Mouse (Mus musculus): Measurements from ENCODE around the gene Otulinl. TPM values are rescaled to one million over a fixed set of nuclear protein-coding genes. Genes with fewer than 3 reads are reported as not detected.
A peak's percentile ranks its signal among the peaks of the same experiment; 100 is the strongest.
"Not testable (repeated sequence)": the region's sequence is repeated elsewhere in the genome, so short reads cannot be mapped to it uniquely, and the experiment has no call there.

The Otulinl gene
- 1 to 10 TPM; 1.2 to 3.6 TPM for total RNA-seq (2021)

DNA sequence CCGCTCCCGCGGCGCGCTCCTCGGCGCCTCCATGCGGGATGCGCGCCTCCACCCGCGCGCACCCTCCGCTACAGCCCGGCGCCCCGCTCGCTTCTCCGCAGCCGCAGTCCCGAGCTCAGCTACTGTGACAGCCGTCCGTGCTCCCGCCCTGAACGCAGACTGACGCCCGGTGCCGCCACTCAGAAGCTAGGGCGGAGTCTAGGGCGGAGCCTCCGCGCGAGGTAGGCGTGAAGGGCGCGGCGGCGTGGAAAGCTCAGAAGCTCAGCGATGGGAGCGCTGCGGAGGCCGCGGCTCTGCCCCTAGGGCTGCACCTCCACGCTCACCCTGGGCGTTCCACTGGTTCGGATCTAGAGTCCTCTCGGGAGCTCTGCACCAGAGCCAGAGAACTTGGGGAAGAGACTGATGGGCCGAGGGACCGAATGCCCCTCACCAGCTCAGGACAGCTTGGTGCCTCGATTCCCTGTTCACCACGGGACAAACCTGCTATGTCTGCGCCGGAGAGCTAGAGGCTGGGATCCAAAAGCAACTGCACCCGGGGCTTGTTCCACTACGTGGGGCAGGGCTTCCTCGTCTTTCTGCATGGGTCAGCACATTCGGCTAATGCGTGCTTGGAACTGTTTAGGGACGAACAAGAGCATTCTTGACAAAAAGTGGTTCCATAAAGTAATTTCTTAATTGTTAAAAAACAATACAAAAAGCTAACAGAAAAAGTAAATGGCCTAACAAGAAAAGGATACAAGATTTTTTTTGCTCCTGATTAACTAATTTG, at the start of gene Otulinl:
Gene Otulinl (minus strand): TSS at position 161 of the 769 bp plus-strand sequence.
- intact Hi-C loops (cut with DNase I): loop anchor here (10.0 kb wide), 1 partner anchor 503 kb away; no protein-coding TSS in a partner anchor
- DNase-seq: peak; percentile 96 to 97

DNA sequence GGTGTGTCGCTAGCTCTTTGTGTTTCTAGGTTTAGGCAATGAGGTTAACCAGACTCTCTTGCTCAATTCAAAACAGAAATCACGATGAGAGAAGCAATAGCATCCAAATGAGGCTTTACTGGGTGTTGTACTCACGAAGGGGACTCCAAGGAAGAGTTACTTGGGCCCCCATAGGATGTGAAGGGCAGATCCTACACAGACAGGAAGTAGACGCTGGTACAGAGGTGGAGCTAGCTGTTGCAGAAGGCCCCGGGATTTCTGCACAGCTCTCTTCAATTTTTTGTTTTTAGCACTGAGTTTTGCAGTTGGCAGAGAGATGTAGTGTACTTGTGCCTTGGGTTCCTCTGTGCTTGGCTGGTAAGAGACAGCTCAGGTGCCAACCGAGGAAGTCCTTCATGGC, 44.8 kb upstream of the Otulinl start:
- DNase-seq: no peak
- intact Hi-C loops (cut with DNase I): no loop called here

DNA sequence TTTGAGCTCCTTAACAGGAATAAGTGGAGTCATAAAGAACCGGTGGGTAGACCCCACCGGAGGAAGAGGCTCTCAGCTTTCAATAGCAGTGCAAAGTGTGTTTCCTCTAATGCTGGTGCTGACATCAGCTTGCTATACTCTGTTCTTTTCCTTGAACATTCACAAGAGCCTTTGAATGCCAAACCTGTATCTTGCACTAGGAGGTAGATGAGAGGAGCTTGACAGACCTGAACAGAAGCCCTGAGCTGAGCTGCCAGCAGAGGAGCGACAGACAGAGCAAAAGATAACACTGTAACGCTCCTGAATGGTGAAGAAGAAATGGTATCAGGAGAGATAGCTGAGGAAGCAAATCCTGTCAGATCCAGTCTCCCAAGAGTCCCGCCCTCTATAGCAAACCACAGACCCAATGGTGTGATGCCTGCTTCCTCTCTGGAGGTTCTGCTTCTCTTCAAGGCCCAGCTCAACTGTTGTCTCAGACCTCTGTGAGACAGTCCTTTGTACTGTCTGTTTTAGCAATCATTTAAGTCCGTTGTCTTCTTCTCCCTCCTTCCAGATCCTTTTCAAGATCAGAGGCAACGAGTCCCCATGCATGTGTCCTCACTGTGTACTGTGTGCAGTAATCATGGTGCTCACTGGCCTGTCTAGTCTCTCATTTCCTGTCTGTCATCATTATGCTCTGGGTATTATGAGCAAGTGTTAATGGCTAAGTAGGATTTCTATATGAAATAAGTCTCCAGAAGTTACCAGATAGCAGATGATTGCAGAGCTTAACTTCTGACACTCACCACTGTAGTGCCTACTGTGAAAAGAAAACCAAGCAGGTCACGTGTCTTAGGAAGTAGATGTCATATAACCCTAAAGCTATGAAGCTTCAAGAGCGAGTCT, 43.7 kb upstream of the Otulinl start:
- intact Hi-C loops (cut with DNase I): no loop called here
- no peak for DNase-seq

DNA sequence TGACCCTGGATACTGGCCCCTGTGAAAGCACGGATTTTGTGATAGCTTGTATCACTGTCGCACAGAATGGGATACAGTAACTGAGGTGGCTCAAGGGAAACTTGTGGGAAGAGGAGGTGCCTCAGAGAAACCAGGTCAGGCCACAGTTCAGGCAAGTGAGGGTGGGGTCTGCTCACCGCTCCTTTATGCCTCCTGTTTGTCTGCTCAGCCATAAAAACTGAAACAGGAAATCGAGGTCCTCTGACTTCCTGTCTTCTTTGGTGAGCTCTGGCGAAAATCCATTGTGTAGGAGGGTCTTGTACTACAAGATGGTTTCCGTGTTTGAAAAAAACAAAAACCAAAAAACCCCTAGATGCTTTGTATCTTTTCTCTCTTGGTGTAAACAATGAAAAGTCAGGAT, 42.9 kb upstream of the Otulinl start:
- intact Hi-C loops (cut with DNase I): no loop called here
- DNase-seq: no peak

DNA sequence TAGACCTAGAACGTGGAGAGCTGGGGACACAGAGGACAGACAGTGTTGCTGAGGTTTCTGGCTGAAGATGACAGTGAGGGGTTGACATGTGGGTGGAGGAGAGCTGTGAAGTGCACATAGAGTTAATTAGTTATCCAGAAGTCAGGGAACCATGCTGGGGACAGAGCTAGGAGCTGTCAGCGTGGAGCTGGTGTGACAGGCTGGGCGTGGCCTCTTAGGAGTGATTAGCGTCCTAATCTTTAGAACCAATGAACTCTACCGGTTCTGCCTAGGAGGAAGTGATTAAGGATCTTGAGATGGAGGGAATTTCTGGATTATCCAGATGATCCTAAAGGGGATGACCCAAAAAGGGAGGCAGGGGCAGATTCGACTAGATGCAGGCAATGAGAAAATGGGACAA, 42.4 kb upstream of the Otulinl start:
- DNase-seq: no peak
- intact Hi-C loops (cut with DNase I): no loop called here

DNA sequence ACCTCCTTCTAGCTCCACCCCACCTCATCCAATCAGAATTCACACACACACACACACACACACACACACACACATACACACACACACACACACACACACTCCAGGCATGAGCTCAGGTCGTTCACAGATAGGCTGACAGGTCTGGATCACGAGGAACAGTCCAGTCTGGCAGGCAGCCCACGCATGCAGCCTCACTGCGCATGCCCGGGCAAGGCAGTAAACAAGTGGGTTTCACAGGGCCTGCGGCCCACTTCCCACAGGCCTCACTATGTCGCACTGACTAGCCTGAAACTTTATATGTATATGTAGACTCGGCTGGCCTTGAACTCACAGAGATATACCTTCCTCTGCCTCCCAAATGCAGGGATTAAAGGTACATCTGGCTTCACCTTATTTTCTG, 38.9 kb upstream of the Otulinl start:
- peak in 1 of 2 experiments; percentile 17 for DNase-seq
- intact Hi-C loops (cut with DNase I): not testable (repeated sequence)

DNA sequence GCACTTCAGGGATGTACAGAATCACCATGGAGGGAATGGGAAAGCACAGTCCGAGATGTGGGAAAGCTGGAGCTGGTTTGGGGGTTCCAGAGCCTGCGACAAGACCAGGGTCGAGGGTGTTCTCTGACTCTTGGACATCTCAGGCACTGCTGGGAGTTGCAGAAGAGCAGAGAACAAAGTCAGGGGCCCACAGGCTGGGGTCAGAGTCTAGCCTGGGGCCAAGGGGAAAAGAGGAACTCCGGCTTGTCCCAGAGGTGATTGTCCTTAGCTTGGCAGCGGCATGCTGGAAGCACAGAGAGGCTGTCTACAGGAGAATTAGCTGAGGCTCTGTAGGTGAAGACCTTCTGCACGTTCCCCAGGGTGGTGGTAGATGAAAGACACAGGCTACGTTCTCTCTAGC, 37.3 kb upstream of the Otulinl start:
- no peak for DNase-seq

DNA sequence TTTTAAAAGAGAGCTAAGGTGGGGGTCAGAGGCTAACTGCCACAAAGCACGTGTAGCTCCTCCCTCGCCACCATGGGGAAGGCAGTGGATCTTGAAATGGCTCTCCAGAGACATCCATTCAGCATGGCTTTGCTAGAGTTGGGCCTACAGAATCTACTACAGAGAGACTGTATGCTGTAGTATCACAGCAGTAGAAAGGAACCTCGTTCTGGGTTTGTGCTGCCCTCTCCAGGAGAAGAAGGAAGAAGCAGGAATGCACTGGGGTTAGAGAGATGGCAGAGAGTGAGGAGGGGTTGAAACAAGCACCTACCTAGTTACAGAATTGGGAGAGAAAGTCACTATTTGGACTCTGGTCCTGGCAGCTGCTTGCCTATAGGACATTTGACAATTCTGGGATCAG, 34.0 kb upstream of the Otulinl start:
- DNase-seq: peak; percentile 45 to 55
- intact Hi-C loops (cut with DNase I): loop anchor here (2.0 kb wide), 1 partner anchor 57 kb away; no protein-coding TSS in a partner anchor

More for the DNA sequence above, 37.3 kb upstream of the Otulinl start:
- intact Hi-C loops (cut with DNase I): no loop called here

DNA sequence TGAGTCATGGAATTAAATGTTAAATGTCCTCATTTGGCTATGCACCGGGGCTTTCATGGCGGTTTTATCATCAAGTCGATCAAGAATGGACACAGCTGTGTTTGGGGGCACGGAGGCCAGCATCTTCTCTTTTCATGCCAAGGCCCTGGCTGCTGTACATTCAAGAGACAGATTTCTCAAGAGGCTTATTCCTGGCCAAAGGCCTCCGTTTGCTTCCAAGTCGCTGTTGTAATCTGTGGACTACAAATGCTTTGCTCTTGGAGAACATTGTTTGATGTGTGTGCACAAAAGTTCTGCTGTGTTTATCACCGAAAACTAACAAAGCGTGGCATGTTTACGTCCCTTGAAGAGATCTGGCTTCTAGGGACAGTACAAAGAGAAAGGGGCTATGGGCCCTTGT, 29.3 kb upstream of the Otulinl start:
- intact Hi-C loops (cut with DNase I): no loop called here
- no peak for DNase-seq

DNA sequence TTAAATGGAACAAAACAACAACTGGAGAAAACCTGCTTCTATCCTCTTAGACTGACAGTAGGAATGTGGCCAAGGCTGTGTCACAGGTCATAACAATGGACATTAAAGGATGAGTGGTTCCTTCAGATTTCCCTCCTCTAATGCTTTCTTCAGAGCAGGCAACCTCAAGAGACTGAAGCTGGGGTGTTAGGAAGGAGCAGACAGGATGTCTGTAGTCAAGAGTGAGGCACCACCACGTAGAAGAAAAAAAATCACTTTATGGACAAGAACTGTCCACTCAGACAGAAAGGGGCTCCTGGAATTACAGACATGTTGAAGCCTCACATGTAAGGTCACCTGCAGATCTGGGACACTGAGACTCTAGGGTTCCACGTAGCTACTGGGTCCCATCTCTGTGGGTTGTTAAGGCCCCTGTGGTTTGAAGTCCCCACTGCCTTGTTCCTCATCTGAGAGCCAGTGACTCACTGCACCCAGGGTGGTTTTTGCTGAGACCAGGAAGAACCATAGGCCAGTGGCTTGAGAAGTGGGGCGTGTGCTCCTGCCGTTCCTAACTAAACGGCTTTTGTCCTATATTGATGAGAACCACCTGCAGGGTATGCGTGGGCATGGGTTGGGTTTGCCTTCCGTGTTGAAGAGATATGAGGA, 27.7 kb upstream of the Otulinl start:
- no peak for DNase-seq
- intact Hi-C loops (cut with DNase I): no loop called here

DNA sequence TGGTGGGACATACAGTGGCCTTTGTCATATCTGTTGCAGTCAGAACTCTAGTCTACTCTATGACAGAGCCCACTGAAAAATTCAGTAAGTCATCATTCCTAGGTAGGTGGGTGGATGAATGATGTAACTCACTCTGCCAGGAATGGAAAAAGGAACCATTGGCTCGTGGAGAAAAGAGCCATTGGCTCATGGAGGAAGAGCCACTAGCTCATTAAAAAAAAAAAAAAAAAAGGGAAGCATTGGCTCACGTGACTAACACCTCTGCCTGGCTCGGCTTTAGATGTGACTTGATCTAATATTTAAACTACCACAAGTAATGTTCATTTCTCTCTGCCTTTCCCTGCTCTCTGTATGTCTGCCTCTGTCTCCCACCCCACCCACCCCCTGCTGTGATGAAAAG, 27.1 kb upstream of the Otulinl start:
- intact Hi-C loops (cut with DNase I): no loop called here
- DNase-seq: no peak

DNA sequence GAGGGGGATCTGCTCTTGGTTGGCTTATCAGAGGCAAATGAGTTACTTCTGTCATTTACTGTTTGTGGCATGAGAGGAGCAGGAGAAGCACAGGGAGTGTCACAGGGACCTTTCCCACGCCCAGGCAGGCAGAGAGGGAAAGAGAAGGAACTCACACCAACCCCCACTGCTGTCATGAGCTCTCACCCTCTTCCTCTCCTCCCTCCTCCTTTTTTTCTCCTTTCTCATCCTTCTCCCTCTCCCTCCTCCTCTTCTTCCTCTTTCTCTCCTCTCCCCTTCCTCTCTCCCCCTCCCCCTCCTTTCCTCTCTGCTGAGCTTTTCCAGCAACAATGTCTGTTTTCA, 21.6 kb upstream of the Otulinl start:
- DNase-seq: no peak
- intact Hi-C loops (cut with DNase I): no loop called here

DNA sequence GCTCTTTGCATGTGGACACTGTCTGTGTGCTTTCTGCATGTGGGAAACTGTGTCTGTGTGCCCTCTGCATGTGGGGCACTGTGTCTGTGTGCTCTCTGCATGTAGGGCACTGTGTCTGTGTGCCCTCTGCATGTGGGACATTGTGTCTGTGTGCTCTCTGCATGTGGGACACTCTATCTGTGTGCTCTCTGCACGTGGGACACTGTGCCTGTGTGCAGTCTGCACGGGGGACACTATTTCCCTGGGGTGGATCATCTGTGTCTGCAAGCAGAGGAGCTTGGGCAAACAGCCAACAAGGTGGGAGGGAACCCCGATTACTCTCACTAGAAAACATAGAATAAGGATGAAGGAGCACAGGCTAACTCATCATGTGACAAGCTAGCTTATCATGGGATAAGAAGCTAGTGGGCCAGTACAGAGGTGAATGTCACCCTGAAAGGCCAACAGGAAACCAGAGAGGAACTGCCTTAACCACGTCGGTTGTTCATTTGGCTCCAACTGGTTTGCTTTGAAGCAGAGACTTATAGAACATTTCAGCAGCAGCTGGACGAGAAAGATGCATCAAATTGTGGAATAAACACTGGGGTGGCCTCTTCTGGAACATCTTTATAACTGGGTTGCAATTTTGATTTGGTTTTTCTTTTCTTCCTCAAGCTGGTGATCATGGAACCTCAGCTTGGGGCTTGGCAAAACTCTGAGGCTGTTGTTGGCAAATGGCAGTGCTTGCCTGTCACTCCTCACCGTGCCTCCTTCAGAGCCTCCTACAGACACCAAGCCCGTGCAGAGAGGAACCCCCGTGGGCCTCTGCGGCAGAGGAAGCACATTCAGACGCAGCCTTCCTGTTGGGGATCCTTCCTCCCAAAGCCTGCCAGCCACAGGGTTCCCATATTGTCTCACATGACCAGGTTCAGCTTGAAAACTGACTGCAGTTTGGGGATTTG, 20.9 kb upstream of the Otulinl start:
- intact Hi-C loops (cut with DNase I): no loop called here
- DNase-seq: peak; percentile 33 to 42

DNA sequence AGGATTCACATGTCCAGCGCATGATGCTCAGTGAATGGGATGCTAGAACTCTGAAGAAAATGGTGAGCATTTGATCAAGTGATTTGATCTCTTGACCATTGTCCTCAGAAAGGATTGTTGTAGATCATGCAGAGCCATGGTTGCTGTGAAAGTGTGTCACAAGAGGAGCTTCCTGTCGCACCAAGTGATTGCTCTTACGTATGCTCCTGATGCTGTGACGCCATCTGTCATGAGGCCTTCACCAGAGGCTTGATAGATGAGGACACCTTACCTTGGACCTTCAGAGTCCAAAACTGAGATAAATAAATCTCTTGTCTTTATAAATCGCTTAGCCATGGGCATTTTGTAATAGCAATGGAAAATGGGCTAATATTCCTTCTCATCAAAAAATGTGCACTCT, 16.3 kb upstream of the Otulinl start:
- DNase-seq: no peak
- intact Hi-C loops (cut with DNase I): no loop called here

DNA sequence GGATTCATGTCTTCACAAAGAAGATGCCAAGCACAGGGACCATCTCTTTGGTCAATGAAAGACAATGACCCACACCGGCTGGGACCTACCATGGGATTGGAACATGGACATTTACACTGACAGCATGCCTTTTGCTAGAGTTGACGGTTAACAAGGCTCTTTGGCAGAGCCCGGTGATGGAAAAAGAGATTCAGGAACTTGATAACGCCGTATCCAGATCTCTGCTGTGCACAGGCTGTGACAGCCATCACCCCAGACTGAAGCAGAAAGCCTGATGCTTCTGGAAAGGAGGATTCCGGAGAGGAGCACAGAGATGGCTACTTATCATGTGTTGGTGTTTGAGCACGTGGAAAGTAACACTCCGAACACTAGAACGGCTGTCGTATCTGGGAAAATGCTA, 11.9 kb upstream of the Otulinl start:
- intact Hi-C loops (cut with DNase I): no loop called here
- DNase-seq: no peak

DNA sequence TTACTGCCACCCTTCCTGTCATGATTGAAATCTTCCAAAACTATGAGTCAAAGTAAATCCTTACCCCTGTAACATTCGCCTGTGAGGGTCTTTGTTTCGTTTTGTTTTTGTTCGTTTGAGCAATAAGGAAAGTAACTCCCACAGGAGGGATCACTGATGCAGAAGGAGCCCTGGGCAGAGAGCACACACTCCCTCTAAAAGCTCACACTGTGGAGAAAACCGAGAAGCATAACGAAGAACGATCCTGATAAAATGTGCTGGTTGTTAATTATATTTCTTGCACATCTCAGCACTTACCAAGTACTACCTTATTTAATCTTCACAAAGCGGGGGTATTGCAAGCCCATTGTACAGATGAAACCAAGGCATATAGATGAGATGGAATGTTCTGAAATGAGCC, 10.8 kb upstream of the Otulinl start:
- DNase-seq: no peak
- intact Hi-C loops (cut with DNase I): no loop called here

DNA sequence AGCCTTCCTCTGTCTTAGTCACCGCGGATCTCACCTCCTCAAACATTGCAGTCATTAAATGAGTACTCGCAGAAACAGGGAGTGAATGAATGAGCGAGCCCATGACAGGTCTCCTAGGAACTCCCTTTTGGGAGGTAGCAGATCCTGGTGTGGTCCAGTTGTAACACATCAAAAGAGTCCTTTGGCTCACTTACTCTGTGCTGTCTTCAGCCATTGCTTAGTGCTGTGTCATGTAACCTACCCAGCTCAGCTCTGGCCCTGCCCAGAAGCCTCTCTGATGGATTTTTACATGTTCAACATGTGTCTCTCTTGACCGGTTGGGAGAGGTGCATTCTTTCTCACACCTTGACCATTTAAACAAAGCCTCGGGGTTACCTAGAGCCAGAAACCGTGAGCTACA, 9.8 kb upstream of the Otulinl start:
- no peak for DNase-seq
- intact Hi-C loops (cut with DNase I): no loop called here

DNA sequence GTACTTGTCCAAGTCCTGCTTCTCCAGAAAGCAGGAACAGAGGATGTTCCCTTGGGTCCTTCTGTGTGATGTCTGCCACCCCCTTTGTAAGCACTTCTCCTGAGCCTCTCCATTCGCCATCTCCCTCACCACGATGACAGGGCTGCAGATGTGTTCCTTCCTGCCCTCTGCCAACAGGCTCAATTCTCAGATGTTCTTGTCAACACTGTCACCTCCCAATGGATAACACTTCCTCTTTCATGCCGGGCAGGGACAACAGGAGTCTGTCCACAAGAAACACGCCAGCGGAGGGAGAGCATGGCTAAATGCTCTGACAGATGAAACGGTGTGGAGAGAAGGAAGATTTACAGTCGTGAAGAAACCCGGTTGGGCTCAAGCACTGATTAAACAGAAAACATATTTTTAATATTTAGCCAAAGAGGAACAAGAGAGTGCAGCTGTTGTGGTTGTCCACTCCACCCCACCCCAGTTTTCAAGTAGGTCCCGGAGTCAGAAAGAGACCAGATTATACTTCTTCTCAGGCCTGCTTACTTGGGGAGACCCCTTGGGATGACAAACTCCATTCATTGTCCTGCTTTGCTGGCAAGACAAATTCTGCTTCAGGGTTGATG, 6.8 kb upstream of the Otulinl start:
- DNase-seq: peak; percentile 37 to 54
- intact Hi-C loops (cut with DNase I): loop anchor here (10.0 kb wide), 1 partner anchor 497 kb away; no protein-coding TSS in a partner anchor

DNA sequence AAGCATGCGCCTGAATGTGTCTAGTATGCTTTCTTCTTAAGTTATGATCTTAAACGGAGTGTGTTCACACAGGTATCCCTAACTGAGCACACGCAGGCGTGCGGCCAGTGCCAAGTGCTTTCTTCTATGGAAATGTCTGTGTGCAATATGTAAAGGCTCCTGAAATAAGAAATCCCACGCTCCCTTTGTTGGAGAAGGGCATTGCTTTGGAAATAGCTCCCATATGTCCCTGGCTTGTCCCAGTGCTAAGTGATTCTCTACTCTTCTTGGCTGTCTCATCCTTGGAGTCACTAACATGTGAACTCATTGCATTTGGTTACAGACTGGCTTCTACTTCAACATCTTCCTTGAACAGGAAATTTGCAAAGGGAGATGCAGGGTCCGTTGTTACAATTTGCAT, 3.4 kb upstream of the Otulinl start:
- no peak for DNase-seq
- intact Hi-C loops (cut with DNase I): loop anchor here (10.0 kb wide), 1 partner anchor 500 kb away; no protein-coding TSS in a partner anchor

DNA sequence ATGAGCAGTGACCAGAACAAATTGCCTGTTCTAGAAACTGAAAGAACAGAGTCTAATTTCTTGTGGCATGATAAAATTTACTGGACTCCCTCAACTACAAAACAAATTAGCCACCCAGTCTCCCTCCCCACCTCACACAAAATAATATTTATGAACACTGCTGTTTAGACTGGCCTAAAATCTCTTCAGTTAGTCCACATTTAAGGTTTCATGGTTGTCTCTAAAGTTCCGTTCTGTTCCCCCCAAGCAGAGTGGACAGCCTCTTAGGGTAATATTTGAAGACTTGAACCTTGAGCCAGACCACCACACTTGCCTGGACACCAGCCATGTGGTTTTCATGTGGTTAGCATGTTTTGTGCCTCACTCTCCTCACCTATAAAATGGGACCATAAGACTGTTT, 1.8 kb upstream of the Otulinl start:
- no peak for DNase-seq
- intact Hi-C loops (cut with DNase I): loop anchor here (10.0 kb wide), 1 partner anchor 502 kb away; no protein-coding TSS in a partner anchor
